Mouse (Mus musculus): ENCODE results near the gene Kcnk6.

DNA sequence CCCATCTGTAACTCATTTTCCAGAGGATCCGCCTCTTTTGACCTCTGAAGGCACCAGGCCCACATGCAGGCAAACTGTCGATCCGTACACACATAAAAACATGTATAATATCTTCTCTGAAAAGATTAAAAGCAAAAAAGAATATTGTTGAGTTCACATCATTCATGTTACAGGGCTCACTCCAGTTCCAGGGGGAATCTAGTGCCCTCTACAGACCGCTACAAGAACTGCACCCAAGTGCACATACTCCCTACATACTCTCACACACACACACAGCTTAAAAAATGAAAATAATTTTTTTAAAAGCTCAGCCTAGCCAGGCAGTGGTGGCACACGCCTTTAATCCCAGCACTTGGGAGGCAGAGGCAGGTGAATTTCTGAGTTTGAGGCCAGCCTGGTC lies 2.3 kb upstream of the Kcnk6 start:
- TF ChIP-seq POLR2A (IDR thresholded peaks at IDR 0.05; ENCODE audit: control insufficient read depth in 1 of 2, insufficient read depth in 1 of 2, low read depth in 1 of 2, low read length in 2 of 2, poor library complexity in 1 of 2): no peak
- TF ChIP-seq GABPA (IDR thresholded peaks at IDR 0.05; ENCODE audit: low read depth, low read length): no peak
- TF ChIP-seq NELFE (IDR thresholded peaks at IDR 0.05; ENCODE audit: low read depth, low read length): no peak
- no peak for TF ChIP-seq CHD2 (IDR thresholded peaks at IDR 0.05; ENCODE audit: low read length)
- TF ChIP-seq EP300 (IDR thresholded peaks at IDR 0.05; ENCODE audit: low read depth in 1 of 2, low read length in 2 of 2): no peak
- no peak for TF ChIP-seq HCFC1 (IDR thresholded peaks at IDR 0.05; ENCODE audit: low read depth, low read length)
- TF ChIP-seq ZNF384 (IDR thresholded peaks at IDR 0.05; ENCODE audit: low read depth, low read length): no peak
